Mouse (Mus musculus) thymus, postnatal 4 days (tissue): ENCODE results near the gene Adprhl2.

Experiments used
- DNase-seq: peaks from one replicate; pipeline ENCODE4 v3.0.0; 2021

Gene Adprhl2

DNA sequence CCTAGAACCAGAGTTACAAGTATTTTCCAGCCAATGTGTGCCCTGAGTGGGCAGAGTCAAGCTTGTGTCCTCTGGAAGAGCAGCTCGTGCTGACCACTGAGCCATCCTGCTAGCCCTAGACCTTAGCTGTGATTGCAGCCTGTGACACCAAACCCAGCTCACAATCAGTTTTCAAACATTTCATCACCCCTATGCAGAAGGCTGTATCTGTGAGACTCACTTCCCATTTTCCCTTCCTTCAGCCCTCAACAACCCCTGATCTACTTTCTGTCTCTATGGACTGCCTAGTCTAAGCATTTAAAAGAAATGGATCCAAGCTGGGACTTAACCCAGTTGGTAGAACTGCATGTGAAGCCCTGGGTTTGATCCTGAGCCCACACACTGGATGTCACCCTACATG lies 16.1 kb downstream of the Adprhl2 start:
- no peak for DNase-seq

DNA sequence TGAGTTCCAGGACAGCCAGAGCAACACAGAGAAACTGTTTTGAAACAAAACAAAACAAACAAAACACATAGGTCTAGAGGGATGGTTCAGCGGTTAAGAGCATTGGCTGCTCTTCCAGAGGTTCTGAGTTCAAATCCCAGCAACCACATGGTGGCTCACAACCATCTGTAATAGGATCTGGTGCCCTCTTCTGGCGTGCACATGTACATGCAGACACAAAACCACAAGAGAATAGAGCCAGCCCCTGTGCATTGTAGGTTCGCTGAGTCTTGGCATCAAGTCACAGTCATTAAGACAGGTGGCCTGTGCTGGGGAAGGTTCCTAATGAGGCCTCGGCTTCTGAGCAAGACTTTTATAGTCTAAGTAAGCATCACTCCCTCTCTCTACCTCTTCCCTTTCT lies 17.6 kb downstream of the Adprhl2 start:
- no peak for DNase-seq

DNA sequence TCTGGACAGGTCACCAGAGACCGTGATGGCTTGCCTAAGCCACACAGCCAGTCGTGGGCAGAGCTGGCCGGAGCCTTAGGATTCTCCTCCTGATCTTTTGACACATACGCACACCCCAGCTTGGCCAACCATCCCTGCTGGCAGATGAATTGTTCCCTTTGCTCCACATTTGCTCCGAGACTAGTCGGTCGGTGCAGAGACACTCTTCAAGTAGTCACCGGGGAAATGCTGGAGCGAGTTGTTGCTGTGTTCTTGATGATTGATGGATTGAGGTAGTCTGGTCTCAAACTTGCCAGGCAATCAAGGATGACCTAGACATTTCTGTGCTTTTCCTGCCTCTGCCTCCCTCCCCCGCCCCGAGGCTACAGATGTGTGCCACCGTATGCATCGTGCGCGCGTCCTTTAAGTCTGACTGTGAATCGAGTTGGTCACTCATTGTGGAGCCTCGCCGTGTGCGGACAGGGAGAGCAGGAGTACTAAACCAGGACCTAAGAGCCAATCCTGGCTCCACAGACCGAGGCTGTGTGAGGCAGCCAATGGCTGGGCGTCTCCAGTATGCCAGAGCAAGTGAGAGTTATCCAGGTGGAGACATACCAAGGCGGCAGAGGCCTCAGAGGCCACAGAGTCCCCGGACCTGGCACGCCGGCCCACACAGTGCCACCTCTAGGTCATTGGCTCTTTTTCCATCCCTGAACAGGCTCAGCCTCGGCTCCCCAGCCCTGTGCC lies 19.8 kb downstream of the Adprhl2 start:
- DNase-seq: no peak

DNA sequence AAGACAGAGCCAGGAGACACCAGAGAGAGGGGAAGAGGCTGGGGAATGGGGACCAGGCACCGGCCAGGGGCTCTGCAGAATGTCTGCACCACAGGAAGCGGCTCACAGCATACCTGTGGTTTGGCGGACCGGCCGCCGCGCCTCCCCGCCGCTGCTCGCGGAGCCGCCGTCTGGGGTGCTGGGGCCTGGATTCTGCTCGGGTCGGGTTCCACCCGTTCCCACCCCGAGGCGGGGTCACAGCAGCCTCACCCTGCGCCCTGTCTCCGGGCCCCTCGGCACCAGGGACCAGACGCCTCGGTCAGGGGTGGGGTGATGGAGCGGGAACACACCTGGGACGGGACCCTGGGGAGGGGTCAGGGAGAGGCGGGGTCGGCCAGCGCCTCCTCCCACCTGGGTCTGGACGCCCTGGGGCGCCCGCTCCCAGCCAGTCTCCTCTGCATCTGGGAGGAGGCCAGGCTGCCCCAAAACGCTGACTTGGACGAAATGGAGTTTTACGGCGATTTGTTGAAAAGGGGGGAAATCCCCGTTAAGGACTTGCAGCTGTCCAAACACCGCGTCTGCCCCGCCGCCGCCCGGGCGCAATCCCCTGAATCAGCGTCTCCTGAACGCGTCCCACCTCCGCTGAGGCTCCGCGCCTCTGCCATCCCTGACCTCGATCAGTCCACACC lies 20.5 kb downstream of the Adprhl2 start:
- DNase-seq: peak; percentile 35

DNA sequence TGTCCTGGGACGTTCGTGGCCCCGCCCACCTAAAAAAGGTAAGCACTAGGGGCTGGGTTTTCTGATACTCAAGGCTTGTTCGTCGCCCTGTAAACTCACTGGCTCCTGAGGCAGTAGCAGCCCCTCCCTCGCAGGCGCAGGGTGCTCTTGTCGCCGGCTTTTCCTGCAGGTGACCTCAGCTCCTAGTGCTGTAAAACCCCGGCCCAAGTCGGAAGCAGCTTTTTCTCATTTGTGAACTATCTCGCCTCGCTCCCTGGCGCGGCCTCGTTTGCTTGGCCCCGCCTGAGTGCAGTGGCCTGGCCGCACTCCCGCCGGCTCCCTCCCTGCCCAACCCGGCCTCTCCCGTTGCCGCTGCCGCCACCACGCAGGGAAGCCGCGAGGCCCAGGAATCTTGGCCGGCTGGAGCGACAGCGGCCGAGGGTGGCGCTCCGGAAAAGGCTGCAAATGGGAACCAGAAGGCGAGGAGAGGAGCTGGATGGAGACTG lies 24.8 kb downstream of the Adprhl2 start:
- peak; percentile 44 for DNase-seq

DNA sequence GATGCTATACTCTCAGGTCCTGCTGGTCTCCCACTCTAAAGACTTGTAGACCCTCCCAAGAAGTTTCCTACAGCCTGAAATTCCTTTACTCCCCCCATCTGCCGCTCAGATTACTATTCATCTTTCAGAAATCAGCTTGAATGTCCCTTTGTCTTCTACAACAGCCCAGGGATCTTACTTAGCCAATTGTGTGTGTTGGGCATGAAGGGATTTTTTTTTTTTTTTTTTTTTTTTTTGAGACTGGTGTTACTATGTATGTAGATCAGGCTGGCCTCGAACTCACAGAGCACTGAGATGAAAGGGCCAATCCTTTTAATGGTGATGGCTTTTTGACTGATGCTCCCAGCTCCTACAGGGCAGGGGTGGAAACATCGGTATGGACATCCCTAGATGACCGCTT lies 25.6 kb downstream of the Adprhl2 start:
- DNase-seq: no peak

DNA sequence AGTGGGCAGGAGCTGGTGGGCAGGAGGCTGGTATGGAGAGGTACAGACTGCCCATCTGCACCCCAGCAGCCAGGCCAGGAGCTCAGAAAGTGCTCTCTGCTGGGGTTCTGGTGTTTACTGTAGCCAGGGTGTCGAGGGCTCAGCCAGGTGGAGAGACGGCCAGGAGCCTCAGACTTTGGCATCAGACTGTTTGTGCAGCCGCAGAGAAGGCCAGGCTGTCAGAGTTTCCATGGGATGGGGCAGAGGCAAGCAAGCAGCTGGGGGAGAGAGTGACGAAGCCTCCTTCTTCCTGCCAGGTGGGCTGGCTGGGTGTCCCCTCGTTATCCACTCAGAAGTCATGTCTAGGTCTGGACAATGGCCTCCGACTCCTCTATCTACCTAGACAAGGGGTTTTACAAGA lies 26.4 kb downstream of the Adprhl2 start:
- no peak for DNase-seq

DNA sequence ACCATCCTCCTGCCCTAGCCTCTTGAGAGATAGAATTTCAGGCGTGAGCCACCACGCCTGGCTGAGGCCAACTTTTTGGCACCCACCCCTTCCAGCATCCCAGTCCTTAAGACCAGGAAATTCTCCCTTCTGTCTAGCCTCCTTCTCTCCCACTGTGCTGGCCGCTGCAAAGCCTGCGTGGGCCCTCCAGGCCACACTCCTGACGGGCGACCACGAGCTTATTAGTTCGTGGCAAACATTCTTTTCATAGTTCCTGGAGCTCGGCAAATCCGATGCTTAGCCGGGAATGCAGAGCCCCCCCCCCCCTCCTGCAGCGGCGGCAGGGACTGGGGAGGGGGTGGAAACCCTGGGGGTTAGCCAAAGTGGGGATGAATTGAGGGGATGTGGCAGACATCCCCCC lies 30.3 kb downstream of the Adprhl2 start:
- no peak for DNase-seq

DNA sequence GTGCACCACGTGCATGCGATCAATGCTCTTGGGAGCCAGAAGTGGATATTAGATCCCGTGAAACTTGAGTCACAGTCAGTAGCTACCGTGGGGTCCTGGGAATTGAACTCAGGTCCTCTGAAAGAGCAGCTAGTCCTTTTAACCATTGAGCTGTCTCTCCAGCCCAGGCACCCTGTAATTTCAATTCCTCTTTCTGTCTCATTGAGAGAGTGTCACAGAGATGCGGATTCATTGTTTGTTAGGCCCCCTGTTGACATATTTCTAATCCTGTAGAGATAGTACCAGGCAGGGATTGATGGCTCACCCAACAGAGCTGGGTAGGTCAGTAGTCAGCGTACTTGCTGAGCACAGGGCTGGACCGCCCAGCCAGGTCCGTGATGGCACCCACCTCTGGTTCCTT lies 31.2 kb downstream of the Adprhl2 start:
- no peak for DNase-seq

DNA sequence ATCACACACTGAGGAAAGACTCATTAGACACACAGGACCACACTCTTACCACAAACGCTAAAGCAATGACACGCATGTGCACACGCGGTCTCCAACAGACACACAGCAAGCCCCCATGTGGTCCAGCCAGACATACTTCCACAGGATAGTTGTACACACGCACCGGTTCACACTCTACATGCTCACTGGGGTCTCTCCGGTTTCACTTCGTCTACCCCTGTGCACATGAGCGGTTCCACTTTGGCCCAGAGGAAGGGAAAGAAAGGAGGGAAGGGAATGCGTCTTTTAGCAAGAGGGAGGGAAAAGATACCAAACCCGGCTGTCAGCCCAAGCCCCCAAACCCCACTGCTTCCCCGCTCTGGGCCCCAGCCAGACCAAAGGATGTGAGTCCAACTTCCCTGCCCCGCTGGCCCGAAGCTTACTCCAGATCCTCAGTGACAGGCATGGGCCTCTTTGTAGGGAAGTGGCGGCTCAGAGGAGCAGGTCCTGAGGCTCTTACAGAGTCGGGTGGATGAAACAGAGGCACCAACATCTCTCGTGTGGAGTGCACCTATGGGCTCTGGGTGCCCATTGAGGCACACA lies 33.3 kb downstream of the Adprhl2 start:
- no peak for DNase-seq

DNA sequence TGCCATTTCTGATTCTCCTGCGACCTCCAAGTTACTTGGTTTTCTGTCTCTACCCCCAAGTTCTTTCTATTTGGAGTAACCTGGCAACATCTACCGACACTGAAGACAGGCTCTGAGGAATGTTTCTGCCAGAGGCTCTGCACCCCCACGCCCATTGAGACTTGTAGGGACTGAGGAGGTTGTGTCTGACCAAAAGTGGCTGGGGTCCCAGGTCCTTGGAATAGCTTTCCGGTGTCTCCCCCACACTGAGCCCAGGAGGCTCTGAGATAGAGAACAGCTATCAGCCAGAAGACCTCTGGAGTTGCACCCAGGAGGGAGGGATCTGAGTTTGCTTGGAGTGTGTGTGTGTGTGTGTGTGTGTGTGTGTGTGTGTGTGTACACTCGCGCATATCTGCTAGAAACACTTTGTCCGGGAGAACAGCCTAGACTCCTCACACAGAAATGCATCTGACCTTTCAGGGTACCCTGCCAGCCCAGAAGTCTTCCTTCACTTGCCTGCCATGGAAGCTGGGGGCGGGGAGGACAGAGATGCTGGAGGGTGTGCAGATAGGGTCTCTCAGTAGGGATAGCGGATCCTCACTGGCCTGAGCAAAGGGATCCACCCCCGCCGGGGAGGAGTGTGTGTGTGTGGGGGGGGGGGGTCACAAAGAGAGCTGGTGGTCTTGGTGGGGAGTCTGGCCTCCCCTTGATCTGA lies 34.1 kb downstream of the Adprhl2 start:
- no peak for DNase-seq

DNA sequence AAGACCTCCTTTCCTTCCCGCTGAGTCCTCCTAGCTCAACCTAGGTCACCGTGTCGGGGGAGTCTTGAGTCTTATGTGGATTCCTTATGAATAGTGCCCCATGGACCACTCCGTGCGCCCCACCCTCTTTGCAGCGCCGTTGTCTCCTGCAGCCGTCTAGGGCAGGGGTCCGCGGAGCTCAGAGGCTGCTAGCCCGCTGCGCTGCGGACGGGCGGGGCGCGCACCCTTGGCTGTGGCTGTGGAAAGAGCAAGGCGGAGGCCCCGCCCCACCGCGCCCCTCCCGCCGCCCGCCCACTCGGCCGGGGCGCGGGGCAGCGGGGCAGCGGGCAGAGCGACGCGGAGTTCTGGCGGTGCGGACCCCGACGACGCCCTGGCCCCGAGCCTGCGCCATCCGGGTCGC lies 35.0 kb downstream of the Adprhl2 start, which contains the start of gene Col8a2:
TSS of gene Col8a2 (plus strand) at position 302 of the 400 bp plus-strand sequence.
- DNase-seq: peak; percentile 28

DNA sequence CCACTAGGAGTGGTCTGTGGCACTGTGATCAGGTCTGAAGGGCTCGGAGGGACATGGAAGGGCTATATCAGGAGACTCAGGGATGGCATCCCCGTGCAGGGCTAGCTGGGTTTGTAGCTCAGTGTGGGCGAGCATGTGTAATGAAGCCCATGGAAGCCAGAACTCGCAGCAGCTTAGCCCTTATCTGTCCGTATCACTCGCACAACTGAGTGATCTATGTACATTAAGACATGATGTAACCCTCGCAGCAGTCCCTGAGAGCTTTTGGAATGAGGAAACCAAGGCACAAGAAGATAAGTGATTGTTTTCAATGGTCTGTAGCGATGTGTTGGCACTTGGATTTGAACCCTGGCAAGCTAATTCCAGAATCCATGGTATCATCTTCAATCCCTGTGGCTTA lies 37.9 kb downstream of the Adprhl2 start:
- no peak for DNase-seq

DNA sequence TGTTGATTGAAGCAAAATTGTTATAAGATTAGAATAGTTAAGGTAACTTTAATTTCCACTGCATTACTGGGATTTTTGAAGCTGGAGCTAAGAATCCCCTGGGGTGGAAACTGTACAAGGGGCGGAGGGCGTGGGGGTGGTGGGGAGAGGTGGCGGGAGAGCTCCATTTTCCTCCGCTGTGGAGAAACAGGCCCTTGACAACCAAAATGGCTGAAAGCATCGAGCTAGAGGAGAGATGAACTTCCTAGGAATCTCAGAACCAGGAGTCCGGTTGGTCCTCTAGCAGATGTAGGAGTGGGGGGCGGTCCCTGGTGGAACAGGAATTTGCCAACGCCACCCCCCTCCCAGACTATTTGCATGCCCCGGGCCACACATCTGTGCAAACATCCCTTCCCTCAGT lies 39.8 kb downstream of the Adprhl2 start:
- no peak for DNase-seq

DNA sequence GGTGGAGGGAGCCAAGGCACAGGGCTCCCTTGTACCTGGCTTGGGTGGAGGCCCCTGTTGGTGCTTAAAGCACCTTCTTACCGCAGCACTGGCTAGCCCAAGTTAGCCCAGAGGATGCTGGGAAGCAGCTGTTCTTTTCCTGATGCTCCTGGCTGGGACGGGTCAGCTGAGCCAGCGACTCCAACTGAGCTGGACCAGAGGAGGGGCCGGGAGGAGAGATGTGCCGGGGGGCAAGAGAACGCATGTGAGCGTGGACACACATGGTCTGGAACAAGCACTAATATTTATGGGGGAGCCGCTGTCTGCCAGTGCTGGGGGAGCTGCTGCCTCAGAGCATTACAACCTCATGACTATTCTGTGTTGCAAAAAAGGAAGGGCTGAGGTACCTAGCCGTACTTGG lies 42.5 kb downstream of the Adprhl2 start:
- no peak for DNase-seq

DNA sequence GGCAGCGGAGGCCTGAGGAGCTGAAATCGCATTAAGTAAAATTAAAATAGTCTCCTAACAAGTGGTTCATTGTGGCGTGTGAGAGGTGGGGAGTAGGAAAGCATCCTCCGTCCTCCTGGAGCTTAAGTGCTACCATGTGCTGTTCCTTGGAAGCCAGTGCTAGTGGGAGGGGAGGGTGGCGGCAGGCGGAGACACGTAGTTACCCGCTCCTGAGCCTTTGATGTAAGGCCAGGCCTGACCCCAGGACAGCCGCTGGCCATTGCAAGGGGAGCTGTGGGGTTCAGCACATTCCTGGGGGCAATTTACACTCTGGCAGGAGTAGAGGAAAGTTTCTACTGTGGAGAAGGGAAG lies 43.0 kb downstream of the Adprhl2 start:
- DNase-seq: no peak

DNA sequence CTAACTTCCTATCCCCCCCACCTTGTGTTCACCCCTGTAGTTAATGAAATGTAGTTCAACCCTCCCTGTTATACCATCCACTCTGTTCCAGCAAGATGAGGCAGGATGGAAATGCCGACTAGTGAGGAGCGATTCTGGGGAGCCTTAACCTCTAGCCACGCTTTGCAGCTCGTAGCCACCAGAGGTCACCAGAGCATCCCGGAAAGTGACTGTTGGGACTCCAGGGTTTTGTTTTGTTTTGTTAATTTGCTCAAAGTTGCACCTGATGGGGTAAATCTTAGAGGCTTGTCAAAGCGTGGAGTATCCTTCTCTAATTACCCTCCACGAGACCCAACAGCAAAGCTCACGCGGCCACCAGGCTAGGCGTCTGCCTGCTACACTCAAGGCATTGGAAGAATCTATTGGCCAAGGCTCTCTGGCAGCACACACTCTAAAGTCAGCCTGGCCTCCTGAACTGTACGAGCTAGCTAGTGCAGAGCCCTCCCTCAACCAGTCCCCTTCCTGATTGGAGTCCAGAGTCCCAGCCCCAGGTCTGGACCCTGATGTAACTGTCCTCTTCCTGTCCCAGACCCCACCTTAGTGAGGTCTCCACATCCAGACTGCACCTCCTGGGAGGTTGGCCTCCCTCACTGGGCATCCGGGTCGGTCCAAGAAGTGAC lies 43.5 kb downstream of the Adprhl2 start:
- peak; percentile 69 for DNase-seq

DNA sequence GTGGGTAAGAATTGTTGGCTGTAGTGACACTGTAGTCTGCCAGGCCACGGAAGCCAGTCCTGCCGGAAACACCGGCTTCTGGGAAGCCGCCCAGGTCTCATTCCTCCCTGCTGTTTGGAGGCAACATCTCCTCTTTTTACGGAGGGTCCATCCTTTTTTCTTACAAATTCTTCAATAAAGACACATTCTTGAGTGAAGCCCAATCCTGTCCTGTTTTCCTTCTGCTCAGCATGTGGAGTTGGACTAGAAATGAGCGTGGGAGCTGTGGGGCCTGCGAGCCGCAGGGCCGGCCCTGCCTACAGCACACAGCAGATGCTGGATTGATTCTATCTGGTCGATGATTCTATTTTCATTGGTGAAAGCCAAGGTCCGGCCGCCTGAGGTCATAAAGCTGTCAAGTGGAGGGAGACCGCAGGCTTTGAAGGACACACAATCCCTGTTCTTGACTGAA lies 45.8 kb downstream of the Adprhl2 start:
- DNase-seq: no peak

DNA sequence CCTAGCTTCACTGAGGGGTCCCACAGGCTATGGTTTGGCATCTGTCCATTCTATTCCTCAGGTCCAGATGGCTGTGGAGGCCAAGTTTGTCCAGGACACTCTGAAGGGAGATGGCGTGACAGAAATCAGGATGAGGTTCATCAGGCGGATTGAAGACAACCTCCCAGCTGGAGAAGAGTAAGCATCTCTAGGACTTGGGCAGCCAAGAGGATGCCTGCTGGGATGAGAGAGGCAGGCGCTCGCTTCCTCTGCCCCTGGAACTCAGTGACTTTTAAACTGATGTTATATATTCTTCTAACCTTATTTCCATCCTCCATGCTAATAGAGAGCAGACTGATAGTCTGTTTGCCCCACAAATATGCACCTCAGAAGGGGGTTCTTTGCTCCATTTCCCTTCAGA lies 46.4 kb downstream of the Adprhl2 start:
- no peak for DNase-seq

DNA sequence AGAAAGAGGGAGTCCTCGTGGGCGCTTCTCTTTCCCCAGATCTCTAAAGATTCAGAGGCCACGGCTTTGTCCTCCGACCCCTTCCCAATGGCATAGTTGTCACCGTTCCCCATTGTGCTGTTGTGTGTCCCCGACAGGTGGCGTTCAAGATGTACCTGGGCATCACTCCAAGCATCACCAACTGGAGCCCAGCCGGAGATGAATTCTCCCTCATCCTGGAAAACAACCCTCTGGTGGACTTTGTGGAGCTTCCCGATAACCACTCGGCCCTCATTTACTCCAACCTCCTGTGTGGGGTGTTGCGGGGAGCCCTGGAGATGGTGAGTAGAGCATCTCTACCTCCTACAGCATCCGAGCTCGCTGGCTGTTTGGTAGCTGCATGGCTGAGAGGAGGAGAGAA lies 47.8 kb downstream of the Adprhl2 start:
- DNase-seq: no peak

DNA sequence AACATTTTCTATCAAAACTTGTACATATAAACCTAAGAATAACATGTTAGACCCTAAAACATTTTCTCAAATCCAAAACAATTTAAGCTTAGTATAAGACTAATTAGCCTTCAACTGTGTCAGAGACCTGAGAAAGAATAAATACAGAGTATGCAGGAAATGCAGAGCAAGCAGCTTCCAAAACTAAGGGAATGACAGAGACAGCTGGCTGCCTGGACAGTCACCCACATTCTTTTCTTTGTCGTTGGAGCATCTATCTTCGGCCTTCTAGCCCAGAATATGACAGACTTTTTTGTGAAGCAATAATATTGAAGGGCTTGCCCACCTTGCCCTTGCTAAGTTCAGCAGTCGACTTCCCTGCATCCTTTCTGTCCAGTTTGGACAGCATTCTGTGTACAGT lies 52.2 kb downstream of the Adprhl2 start:
- DNase-seq: no peak
